9 mouse cellular contexts compared by ENCODE assay signal in the genomic region with DNA sequence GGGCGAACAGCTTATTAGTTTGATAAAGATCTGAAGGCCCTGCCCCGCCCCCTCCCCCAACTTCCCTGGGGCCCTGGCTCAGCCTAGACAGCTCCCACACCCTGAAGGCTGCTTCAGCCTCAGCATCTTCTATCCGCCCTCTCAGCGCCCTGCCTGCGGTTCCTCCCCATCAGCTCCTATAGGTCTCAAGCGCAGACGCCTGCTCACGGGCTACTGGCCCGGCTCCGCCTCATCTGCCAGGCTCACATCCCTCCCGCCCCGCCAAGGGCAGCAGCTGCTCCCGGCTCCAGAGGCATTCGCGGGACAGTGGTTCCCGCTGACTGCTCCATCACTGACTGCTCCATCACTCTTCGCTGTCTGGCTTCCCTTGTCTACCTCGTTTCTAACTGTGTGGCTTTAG. TPM values are rescaled to one million over a fixed set of nuclear protein-coding genes. Genes with fewer than 3 reads are reported as not detected.
DNase-seq lines count a peak whose midpoint lies in the region; ATAC-seq and TF ChIP-seq lines count a peak whose summit lies in the region.
"Had no signal": no experiment of that assay in that cellular context is flagged by ENCODE, and none has a peak within 500 bp of the region (broad histone marks: within the 10 kb centered on the region; RNA-seq: fewer than 3 reads in every experiment).

Gene Alox12b, plus strand, starts transcription at position 190 of the 400 bp plus-strand sequence.

- no peak for TF ChIP-seq EP300 in heart, adult 2 months (IDR thresholded peaks at IDR 0.05; ENCODE audit: insufficient read depth, low read depth, low read length)

- H3K79me2 ChIP-seq in heart, adult 2 months (replicated peaks; ENCODE audit: control insufficient read depth, insufficient read depth, low read length): no peaks in the 10 kb centered on the region

- no peaks in the 10 kb centered on the region for H3K36me3 ChIP-seq in heart, embryonic 11.5 days (ENCODE audit: control insufficient read depth, insufficient read depth, low read length)
- no peaks in the 10 kb centered on the region for H3K36me3 ChIP-seq in heart, adult 2 months (ENCODE audit: control insufficient read depth, insufficient read depth, low read length)
- H3K36me3 ChIP-seq in testis, adult 2 months (ENCODE audit: control insufficient read depth, insufficient read depth, low read length): no peaks in the 10 kb centered on the region
- no peaks in the 10 kb centered on the region for H3K36me3 ChIP-seq in limb, embryonic 12.5 days
- no peaks in the 10 kb centered on the region for H3K36me3 ChIP-seq in stomach, embryonic 15.5 days

- peak within 1 kb of the TSS; percentile 44 for H3K4me2 ChIP-seq in heart, embryonic 11.5 days
- peak within 1 kb of the TSS; percentile 55 for H3K4me2 ChIP-seq in limb, embryonic 12.5 days
- H3K4me2 ChIP-seq in stomach, embryonic 15.5 days: peak within 1 kb of the TSS; percentile 31; the same call in 1 of the 2 replicates

- no peak for TF ChIP-seq POLR2A in heart, adult 2 months (IDR thresholded peaks at IDR 0.05; ENCODE audit: insufficient read depth, low read depth, low read length)
- no peak for TF ChIP-seq POLR2A in testis, adult 2 months (IDR thresholded peaks at IDR 0.05; ENCODE audit: control insufficient read depth, low read depth, low read length)

- peak within 1 kb of the TSS; percentile 16; the same call in 1 of the 2 replicates for H3K4me3 ChIP-seq in heart, embryonic 11.5 days (ENCODE audit: low read depth, low read length)
- no peak within 1 kb of the TSS for H3K4me3 ChIP-seq in heart, adult 2 months
- H3K4me3 ChIP-seq in testis, adult 2 months (ENCODE audit: control insufficient read depth, low read depth, low read length): peak within 1 kb of the TSS; percentile 17; the same call in 1 of the 2 replicates
- peak within 1 kb of the TSS; percentile 23 for H3K4me3 ChIP-seq in limb, embryonic 12.5 days (replicated peaks)
- no peak within 1 kb of the TSS for H3K4me3 ChIP-seq in stomach, embryonic 15.5 days (replicated peaks)

- ATAC-seq in heart, embryonic 11.5 days (replicated peaks; ENCODE audit: insufficient number of reproducible peaks, low FRiP score, low TSS enrichment): no peak
- ATAC-seq in limb, embryonic 12.5 days (ENCODE audit: insufficient number of reproducible peaks, insufficient read depth, low FRiP score, low TSS enrichment, low read depth): no peak
- 0 out of 2 replicates have a peak, but pooled peaks have one; percentile 43 for ATAC-seq in stomach, embryonic 15.5 days (ENCODE audit: insufficient read depth, low FRiP score, low read depth)
- no peak for ATAC-seq in monocyte, adult 5-6 weeks (replicated peaks; ENCODE audit: insufficient number of reproducible peaks, low FRiP score, low TSS enrichment, poor library complexity, severe bottlenecking)

- no peak within 1 kb of the TSS for H3K9ac ChIP-seq in heart, embryonic 11.5 days (ENCODE audit: low read depth, low read length)
- no peak within 1 kb of the TSS for H3K9ac ChIP-seq in heart, adult 2 months (ENCODE audit: low read depth, low read length)
- H3K9ac ChIP-seq in limb, embryonic 12.5 days (replicated peaks): 0 out of 2 replicates have a peak within 1 kb of the TSS, but pooled peaks have one; percentile 27
- H3K9ac ChIP-seq in stomach, embryonic 15.5 days: no peak within 1 kb of the TSS

- TF ChIP-seq CTCF in heart, adult 2 months (IDR thresholded peaks at IDR 0.05): no peak
- no peak for TF ChIP-seq CTCF in testis, adult 2 months (IDR thresholded peaks at IDR 0.05; ENCODE audit: control insufficient read depth, insufficient read depth, insufficient replicate concordance, low read depth, low read length)

- H3K4me1 ChIP-seq in heart, embryonic 11.5 days (ENCODE audit: control insufficient read depth, insufficient read depth, low read length): peaks cover 2% of the 10 kb centered on the region; the same call in 1 of the 2 replicates
- H3K4me1 ChIP-seq in heart, adult 2 months (ENCODE audit: control insufficient read depth, insufficient read depth, low read length): no peaks in the 10 kb centered on the region
- H3K4me1 ChIP-seq in testis, adult 2 months (ENCODE audit: control insufficient read depth, insufficient read depth, low read length): peaks cover 5% of the 10 kb centered on the region
- peaks cover 10% of the 10 kb centered on the region; the same call in 1 of the 2 replicates for H3K4me1 ChIP-seq in limb, embryonic 12.5 days (replicated peaks)
- H3K4me1 ChIP-seq in stomach, embryonic 15.5 days: peaks cover 5% of the 10 kb centered on the region; the same call in 1 of the 2 replicates

- peaks cover 46% of the 10 kb centered on the region for H3K27me3 ChIP-seq in heart, embryonic 11.5 days (ENCODE audit: control insufficient read depth, insufficient read depth, low read length)
- peaks cover 11% of the 10 kb centered on the region for H3K27me3 ChIP-seq in heart, adult 2 months (ENCODE audit: control insufficient read depth, insufficient read depth, low read length)
- no peaks in the 10 kb centered on the region for H3K27me3 ChIP-seq in testis, adult 2 months (ENCODE audit: control insufficient read depth, insufficient read depth, low read length)
- H3K27me3 ChIP-seq in limb, embryonic 12.5 days: peaks cover 64% of the 10 kb centered on the region
- peaks cover 22% of the 10 kb centered on the region for H3K27me3 ChIP-seq in stomach, embryonic 15.5 days (replicated peaks)

- DNase-seq in heart, adult 2 months: no peak
- no peak for DNase-seq in testis, postnatal 14 days (ENCODE audit: low spot score)
- DNase-seq in urinary bladder, postnatal 25 days (ENCODE audit: low spot score): no peak

- 3% methylated on average over 18 of the region's 18 CpGs for WGBS in heart, embryonic 11.5 days (ENCODE audit: insufficient replicate concordance)
- 4% methylated on average over 18 of the region's 18 CpGs for WGBS in heart, adult 2 months
- 2% methylated on average over 18 of the region's 18 CpGs for WGBS in limb, embryonic 12.5 days
- 2% methylated on average over 18 of the region's 18 CpGs for WGBS in stomach, embryonic 15.5 days

- no peak within 1 kb of the TSS for H3K27ac ChIP-seq in heart, embryonic 11.5 days (ENCODE audit: low read depth, low read length)
- no peak within 1 kb of the TSS for H3K27ac ChIP-seq in heart, adult 2 months
- H3K27ac ChIP-seq in testis, adult 2 months (ENCODE audit: control insufficient read depth, insufficient read depth, low read depth, low read length): no peak within 1 kb of the TSS
- no peak within 1 kb of the TSS for H3K27ac ChIP-seq in limb, embryonic 12.5 days
- H3K27ac ChIP-seq in stomach, embryonic 15.5 days: no peak within 1 kb of the TSS

- H3K9me3 ChIP-seq in heart, embryonic 11.5 days (replicated peaks; ENCODE audit: control insufficient read depth, low read length): no peaks in the 10 kb centered on the region
- no peaks in the 10 kb centered on the region for H3K9me3 ChIP-seq in limb, embryonic 12.5 days
- no peaks in the 10 kb centered on the region for H3K9me3 ChIP-seq in stomach, embryonic 15.5 days

- intact Hi-C loops in heart, adult 2 months (cut with DNase I): no loop called here

RNA-seq across cellular contexts. Expression of gene Alox12b, which starts in this region (rescaled TPM):
- polyA plus RNA-seq in heart, embryonic 11.5 days (2014; fragmentation: Nextera tagmentation; extraction: Ambion mirVana): not detected in 2 replicates
- total RNA-seq in heart, adult 2 months (2021): not detected
- polyA plus RNA-seq in heart, adult 2 months (2012; rRNA removed): 0.04 TPM in 1 of 2 replicates, not detected in the other
- 0.29 and 0.49 TPM in 2 replicates for polyA plus RNA-seq in testis, adult 2 months (2012; rRNA removed)
- 0.08 TPM in 1 of 2 replicates, not detected in the other for polyA plus RNA-seq in limb, embryonic 12.5 days (2016; fragmentation: Nextera tagmentation; extraction: Ambion mirVana)
- polyA plus RNA-seq in stomach, embryonic 15.5 days (2015; fragmentation: Nextera tagmentation; extraction: Ambion mirVana): 4.2 and 11.5 TPM in 2 replicates
- not detected in 3 replicates for total RNA-seq in monocyte, adult 5-6 weeks (2017)
- total RNA-seq: neutrophil, adult 5-6 weeks had no signal

Comparison
In these comparisons a context has a peak if more than half of its experiments do, and no peak if none do; other contexts are left out.
1. H3K4me3 ChIP-seq: peak in heart, embryonic 11.5 days (single experiment), testis, adult 2 months (single experiment) and limb, embryonic 12.5 days (single experiment); none in heart, adult 2 months (single experiment) and stomach, embryonic 15.5 days (single experiment).
2. Peak in every context shown above with its lines, with median percentiles within 50 percentile points of each other: H3K4me2 ChIP-seq.